Comparison of ENCODE assay signal across 10 mouse cellular contexts in genomic region chr9:107908410-107909158, GRCm38 (mm10). TPM values are rescaled to one million over a fixed set of nuclear protein-coding genes. Genes with fewer than 3 reads are reported as not detected.
DNase-seq lines count a peak whose midpoint lies in the region; TF ChIP-seq lines count a peak whose summit lies in the region.
"Had no signal": no experiment of that assay in that cellular context is flagged by ENCODE, and none has a peak within 500 bp of the region (broad histone marks: within the 10 kb centered on the region; RNA-seq: fewer than 3 reads in every experiment).

No protein-coding gene starts in this region.

- intact Hi-C loops in heart, postnatal 25 days (cut with DNase I), result loop anchor here (10.0 kb wide), 1 partner anchor 376 kb away; no protein-coding TSS in a partner anchor

- TF ChIP-seq CTCF in bone marrow macrophage, adult 2 months (IDR thresholded peaks at IDR 0.05; ENCODE audit: low read depth, low read length), result no peak

- H3K4me3 ChIP-seq in bone marrow macrophage, adult 2 months (ENCODE audit: insufficient read depth, low read length), result peak overlapping the region; percentile 1; the same call in 1 of the 2 replicates

- DNase-seq in gastrocnemius, adult 18-20 months (ENCODE audit: low spot score), result peak; percentile 61
- no peak for DNase-seq in gastrocnemius, adult 8-10 months (ENCODE audit: low spot score in 2 of 2)
- DNase-seq in heart, postnatal 25 days (ENCODE audit: low spot score), result peak; percentile 55
- DNase-seq in lung, postnatal 25 days (ENCODE audit: low spot score), result peak; percentile 69
- no peak for DNase-seq in frontal cortex, postnatal 36 days (ENCODE audit: low spot score in 2 of 2)
- DNase-seq in right cerebral cortex, postnatal 10 days (ENCODE audit: low spot score in 2 of 2), result no peak
- DNase-seq in embryo, embryonic 9.5 days (ENCODE audit: extremely low spot score), result no peak

- TF ChIP-seq POLR2A in bone marrow macrophage, adult 2 months (IDR thresholded peaks at IDR 0.05; ENCODE audit: borderline replicate concordance, low read depth, low read length), result no peak

- H3K27ac ChIP-seq in bone marrow macrophage, adult 2 months (ENCODE audit: insufficient read depth, low read depth, low read length), result no peak overlapping the region

- peaks cover 9% of the 10 kb centered on the region for H3K4me1 ChIP-seq in bone marrow macrophage, adult 2 months (ENCODE audit: control insufficient read depth, insufficient read depth, low read length)

RNA-seq across cellular contexts. Expression of gene Mst1r, which starts 1.9 kb away (rescaled TPM):
- under 1 TPM; 0.39 to 0.52 TPM for total RNA-seq in gastrocnemius, adult 18-20 months (2021)
- total RNA-seq in gastrocnemius, adult 8-10 months (2022), result 1 to 10 TPM in 1 of 4 experiments, under 1 TPM in 3; 0.43 to 1.4 (median 0.82) TPM
- polyA plus RNA-seq in bone marrow macrophage, adult 2 months (2012; ENCODE audit: insufficient read depth, insufficient read length, missing spikeins), result not detected in 2 replicates
- 1 to 10 TPM; 2.4 to 3.4 TPM for total RNA-seq in heart, postnatal 25 days (2021)
- total RNA-seq: CH12.LX had no signal

RNA-seq across cellular contexts. Expression of gene Actl11, which starts 19.7 kb away (rescaled TPM):
- total RNA-seq in gastrocnemius, adult 18-20 months (2021), result not detected
- total RNA-seq in gastrocnemius, adult 8-10 months (2022), result not detected
- not detected in 2 replicates for polyA plus RNA-seq in bone marrow macrophage, adult 2 months (2012; ENCODE audit: insufficient read depth, insufficient read length, missing spikeins)
- total RNA-seq in heart, postnatal 25 days (2021), result not detected
- total RNA-seq: CH12.LX had no signal
- polyA plus RNA-seq: cortical plate, adult 2 months had no signal

RNA-seq across cellular contexts. Expression of gene Mon1a, which starts 20.6 kb away (rescaled TPM):
- 10 to 100 TPM; 10.8 to 11.1 TPM for total RNA-seq in gastrocnemius, adult 18-20 months (2021)
- 10 to 100 TPM; 10.8 to 14.7 (median 11.9) TPM for total RNA-seq in gastrocnemius, adult 8-10 months (2022)
- polyA plus RNA-seq in bone marrow macrophage, adult 2 months (2012; ENCODE audit: insufficient read depth, insufficient read length, missing spikeins), result 11.4 and 15.3 TPM in 2 replicates
- total RNA-seq in heart, postnatal 25 days (2021), result 10 to 100 TPM; 10.8 to 11.2 TPM

RNA-seq across cellular contexts. Expression of gene Camkv, which starts 26.9 kb away (rescaled TPM):
- total RNA-seq in gastrocnemius, adult 18-20 months (2021), result under 1 TPM; 0.26 to 0.34 TPM
- under 1 TPM; 0.20 to 0.46 (median 0.35) TPM for total RNA-seq in gastrocnemius, adult 8-10 months (2022)
- polyA plus RNA-seq in bone marrow macrophage, adult 2 months (2012; ENCODE audit: insufficient read depth, insufficient read length, missing spikeins), result not detected in 2 replicates
- total RNA-seq in heart, postnatal 25 days (2021), result not detected
- total RNA-seq: CH12.LX had no signal

RNA-seq across cellular contexts. Expression of gene Rbm6, which starts 35.5 kb away (rescaled TPM):
- total RNA-seq in gastrocnemius, adult 18-20 months (2021), result 10 to 100 TPM; 16.6 to 18.3 TPM
- 10 to 100 TPM; 17.3 to 20.0 (median 18.0) TPM for total RNA-seq in gastrocnemius, adult 8-10 months (2022)
- 73.5 and 87.0 TPM in 2 replicates for polyA plus RNA-seq in bone marrow macrophage, adult 2 months (2012; ENCODE audit: insufficient read depth, insufficient read length, missing spikeins)
- total RNA-seq in heart, postnatal 25 days (2021), result 10 to 100 TPM; 29.9 to 30.3 TPM

Comparison
In these comparisons a context has a peak if more than half of its experiments do, and no peak if none do; other contexts are left out.
1. DNase-seq: peak in gastrocnemius, adult 18-20 months (single experiment), heart, postnatal 25 days (single experiment) and lung, postnatal 25 days (single experiment); none in gastrocnemius, adult 8-10 months (0 of 2), frontal cortex, postnatal 36 days (0 of 2), right cerebral cortex, postnatal 10 days (0 of 2) and embryo, embryonic 9.5 days (single experiment).